12 mouse cellular contexts compared by ENCODE assay signal in the genomic region with DNA sequence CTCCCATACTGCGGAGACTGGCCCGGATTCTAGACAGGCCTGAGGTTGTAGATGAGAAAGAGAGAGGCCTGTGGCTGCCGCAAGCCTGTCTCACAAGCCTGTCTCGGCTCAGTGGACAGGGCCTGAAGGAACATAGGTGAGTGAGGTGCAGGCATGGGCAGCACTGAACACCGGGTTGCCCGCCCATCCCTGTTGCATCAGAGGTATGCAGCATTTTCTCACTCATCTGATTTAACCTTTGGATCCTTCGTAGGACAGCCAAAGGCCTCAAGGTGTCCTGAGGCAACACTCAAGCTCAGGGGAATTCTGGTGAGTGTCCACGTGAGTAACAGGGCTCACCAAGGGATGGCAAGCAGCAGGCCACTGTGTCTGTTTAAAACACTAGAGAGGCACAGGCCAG. TPM values are rescaled to one million over a fixed set of nuclear protein-coding genes. Genes with fewer than 3 reads are reported as not detected.
DNase-seq lines count a peak whose midpoint lies in the region; ATAC-seq lines count a peak whose summit lies in the region.
"Had no signal": no experiment of that assay in that cellular context is flagged by ENCODE, and none has a peak within 500 bp of the region (broad histone marks: within the 10 kb centered on the region; RNA-seq: fewer than 3 reads in every experiment).

No protein-coding gene starts in this region.

- no peak for ATAC-seq in heart, embryonic 16.5 days (replicated peaks; ENCODE audit: extremely low read depth, insufficient read depth, low FRiP score)
- no peak for ATAC-seq in embryonic facial prominence, embryonic 11.5 days (replicated peaks; ENCODE audit: insufficient number of reproducible peaks, low FRiP score, low TSS enrichment, low read depth)
- ATAC-seq in liver, embryonic 12.5 days = no peak
- ATAC-seq: forebrain, postnatal 0 days had no signal

- no peaks in the 10 kb centered on the region for H3K36me3 ChIP-seq in heart, embryonic 16.5 days (ENCODE audit: control insufficient read depth, insufficient read depth)
- H3K36me3 ChIP-seq in embryonic facial prominence, embryonic 11.5 days (replicated peaks; ENCODE audit: control insufficient read depth, insufficient read depth, low read depth, low read length) = no peaks in the 10 kb centered on the region
- peaks cover 9% of the 10 kb centered on the region for H3K36me3 ChIP-seq in liver, embryonic 12.5 days

- no peak overlapping the region for H3K27ac ChIP-seq in heart, embryonic 16.5 days (ENCODE audit: low read length)
- no peak overlapping the region for H3K27ac ChIP-seq in embryonic facial prominence, embryonic 11.5 days (replicated peaks; ENCODE audit: low read depth, low read length)
- H3K27ac ChIP-seq in liver, embryonic 12.5 days = peak overlapping the region; percentile 46; the same call in 1 of the 2 replicates

- no peak for DNase-seq in heart, postnatal 25 days (ENCODE audit: low spot score)
- DNase-seq in embryonic facial prominence, embryonic 11.5 days (ENCODE audit: low spot score) = no peak
- peak; percentile 49 for DNase-seq in kidney, adult 18-20 months
- no peak for DNase-seq in layer of hippocampus, adult 18-20 months (ENCODE audit: low spot score in 2 of 2)
- no peak for DNase-seq in spleen, postnatal 36 days (ENCODE audit: low spot score in 2 of 2)
- DNase-seq in spleen, postnatal 10 days (ENCODE audit: low spot score in 2 of 2) = no peak
- DNase-seq: embryo, embryonic 11 days; forebrain, postnatal 0 days; lung, adult 2 months; thymus, postnatal 4 days had no signal

- H3K4me1 ChIP-seq in heart, embryonic 16.5 days (ENCODE audit: control insufficient read depth, insufficient read depth, low read length) = peaks cover 27% of the 10 kb centered on the region
- peaks cover 18% of the 10 kb centered on the region for H3K4me1 ChIP-seq in embryonic facial prominence, embryonic 11.5 days (ENCODE audit: control insufficient read depth, insufficient read depth, low read length)
- peaks cover 61% of the 10 kb centered on the region for H3K4me1 ChIP-seq in liver, embryonic 12.5 days

- H3K9ac ChIP-seq in heart, embryonic 16.5 days (ENCODE audit: low read length) = 0 out of 2 replicates have a peak overlapping the region, but pooled peaks have one; percentile 11
- H3K9ac ChIP-seq in embryonic facial prominence, embryonic 11.5 days (replicated peaks; ENCODE audit: low read length) = peak overlapping the region; percentile 34; the same call in 1 of the 2 replicates
- H3K9ac ChIP-seq in liver, embryonic 12.5 days = peak overlapping the region; percentile 33; the same call in 1 of the 2 replicates
- H3K9ac ChIP-seq: forebrain, postnatal 0 days had no signal

- intact Hi-C loops in heart, postnatal 25 days (cut with DNase I) = no loop called here

- H3K4me3 ChIP-seq in heart, embryonic 16.5 days (ENCODE audit: low read length) = no peak overlapping the region
- no peak overlapping the region for H3K4me3 ChIP-seq in embryonic facial prominence, embryonic 11.5 days (ENCODE audit: low read depth, low read length)
- no peak overlapping the region for H3K4me3 ChIP-seq in liver, embryonic 12.5 days

- 55% methylated on average over 8 of the region's 8 CpGs for WGBS in heart, embryonic 16.5 days
- WGBS in embryonic facial prominence, embryonic 11.5 days = 65% methylated on average over 8 of the region's 8 CpGs
- 63% methylated on average over 8 of the region's 8 CpGs for WGBS in liver, embryonic 12.5 days (ENCODE audit: insufficient replicate concordance)

- no peak overlapping the region for H3K4me2 ChIP-seq in heart, embryonic 16.5 days (ENCODE audit: low read depth, low read length)
- no peak overlapping the region for H3K4me2 ChIP-seq in embryonic facial prominence, embryonic 11.5 days (ENCODE audit: low read depth, low read length)
- peak overlapping the region; percentile 49 for H3K4me2 ChIP-seq in liver, embryonic 12.5 days

- H3K27me3 ChIP-seq in heart, embryonic 16.5 days (ENCODE audit: control insufficient read depth, insufficient read depth, low read length) = no peaks in the 10 kb centered on the region; the same call in 1 of the 2 replicates
- H3K27me3 ChIP-seq in embryonic facial prominence, embryonic 11.5 days (ENCODE audit: control insufficient read depth, insufficient read depth, low read length) = no peaks in the 10 kb centered on the region
- no peaks in the 10 kb centered on the region for H3K27me3 ChIP-seq in liver, embryonic 12.5 days (replicated peaks)

- H3K9me3 ChIP-seq in heart, embryonic 16.5 days (replicated peaks; ENCODE audit: control insufficient read depth, low read length) = peaks cover 4% of the 10 kb centered on the region; the same call in 1 of the 2 replicates
- no peaks in the 10 kb centered on the region for H3K9me3 ChIP-seq in embryonic facial prominence, embryonic 11.5 days (replicated peaks; ENCODE audit: control insufficient read depth, low read length)
- H3K9me3 ChIP-seq in liver, embryonic 12.5 days (replicated peaks) = peaks cover 7% of the 10 kb centered on the region; the same call in 1 of the 2 replicates

RNA-seq across cellular contexts. Expression of a gene that starts 36.5 kb away (rescaled TPM):
- 2.6 and 3.8 TPM in 2 replicates for polyA plus RNA-seq in heart, embryonic 16.5 days (2015; fragmentation: Nextera tagmentation; extraction: Ambion mirVana)
- 10 to 100 TPM; 12.7 to 13.6 TPM for total RNA-seq in heart, postnatal 25 days (2021)
- polyA plus RNA-seq in embryonic facial prominence, embryonic 11.5 days (2014; fragmentation: Nextera tagmentation; extraction: Ambion mirVana) = 5.2 and 6.2 TPM in 2 replicates
- 5.0 and 5.8 TPM in 2 replicates for polyA plus RNA-seq in liver, embryonic 12.5 days (2016; fragmentation: Nextera tagmentation; extraction: Ambion mirVana)
- total RNA-seq in layer of hippocampus, adult 18-20 months (2021) = 1 to 10 TPM; 7.8 to 9.2 TPM

RNA-seq across cellular contexts. Expression of a gene that starts 51.8 kb away (rescaled TPM):
- 3.6 and 3.8 TPM in 2 replicates for polyA plus RNA-seq in heart, embryonic 16.5 days (2015; fragmentation: Nextera tagmentation; extraction: Ambion mirVana)
- 1 to 10 TPM in 1 of 2 experiments, under 1 TPM in 1; 0.70 to 1.3 TPM for total RNA-seq in heart, postnatal 25 days (2021)
- 12.9 and 13.0 TPM in 2 replicates for polyA plus RNA-seq in embryonic facial prominence, embryonic 11.5 days (2014; fragmentation: Nextera tagmentation; extraction: Ambion mirVana)
- polyA plus RNA-seq in liver, embryonic 12.5 days (2016; fragmentation: Nextera tagmentation; extraction: Ambion mirVana) = 1.3 and 1.4 TPM in 2 replicates
- total RNA-seq in layer of hippocampus, adult 18-20 months (2021) = 10 to 100 TPM; 21.6 to 24.3 TPM
